Mouse (Mus musculus) midbrain, embryonic 11.5 days (tissue): ENCODE results near the gene Dmp1. TPM values are rescaled to one million over a fixed set of nuclear protein-coding genes. Genes with fewer than 3 reads are reported as not detected.

Experiments
- ATAC-seq: fragments of 200-750 bp; cut with Nextera tagmentation; 2 replicates; pipeline ENCODE4 v1.8.0; 2017; ENCODE audit warnings: moderate TSS enrichment, moderate library complexity; ENCODE audit not compliant: low FRiP score
- DNase-seq: peaks from one replicate; pipeline ENCODE4 v3.0.0; 2015; ENCODE audit warnings: low spot score; ENCODE audit errors: missing footprints
- H3K27ac ChIP-seq: fragments of 300-500 bp; sonication (generic); 2 replicates; pipeline ENCODE4 v1.5.1; 2014; ENCODE audit warnings: low read depth, low read length
- H3K27me3 ChIP-seq: fragments of 300-500 bp; sonication (generic); 2 replicates; pipeline ENCODE4 v1.6.1; 2014; ENCODE audit warnings: mild to moderate bottlenecking, low read length, moderate library complexity, mixed read lengths; ENCODE audit not compliant: control insufficient read depth, insufficient read depth
- H3K36me3 ChIP-seq: fragments of 300-500 bp; sonication (generic); 2 replicates; pipeline ENCODE4 v1.6.1; 2014; ENCODE audit warnings: mild to moderate bottlenecking, low read length, moderate library complexity, mixed read lengths; ENCODE audit not compliant: control insufficient read depth, insufficient read depth
- H3K4me1 ChIP-seq: fragments of 300-500 bp; sonication (generic); 2 replicates; pipeline ENCODE4 v1.6.1; 2014; ENCODE audit warnings: low read length; ENCODE audit not compliant: control insufficient read depth, insufficient read depth
- H3K4me2 ChIP-seq: fragments of 300-500 bp; sonication (generic); 2 replicates; pipeline ENCODE4 v1.6.1; 2014; ENCODE audit warnings: mild to moderate bottlenecking, moderate library complexity
- H3K4me3 ChIP-seq: fragments of 300-500 bp; sonication (generic); 2 replicates; pipeline ENCODE4 v1.5.1; 2014; ENCODE audit warnings: low read depth, low read length
- H3K9ac ChIP-seq: fragments of 300-500 bp; sonication (generic); 2 replicates; pipeline ENCODE4 v1.6.1; 2014; ENCODE audit warnings: low read length
- H3K9me3 ChIP-seq: fragments of 300-500 bp; sonication (generic); 2 replicates; pipeline ENCODE4 v1.6.1; 2016; ENCODE audit warnings: low read length; ENCODE audit not compliant: control insufficient read depth
- WGBS: fragments of 180-500 bp; shearing (Covaris S2); extraction: QIAGEN DNeasy Blood & Tissue Kit; methylation state at CpG from one replicate; pipeline ENCODE4 v1.1.7; 2014; 5-methylcytosine and 5-hydroxymethylcytosine counted together
- polyA plus RNA-seq: library from polyadenylated mRNA; unstranded; fragments of >200 nt; fragmentation: Nextera tagmentation; extraction: Ambion mirVana; gene quantifications from 2 replicates; pipeline ENCODE4 v1.2.1, GENCODE M21; 2014

The Dmp1 gene
- polyA plus RNA-seq, 1 experiment from 2014 or later = 0.93 TPM

- H3K9ac ChIP-seq = no peak overlapping the region
- no peaks in the 10 kb centered on the region for H3K27me3 ChIP-seq
- no peaks in the 10 kb centered on the region for H3K36me3 ChIP-seq
- WGBS = 87% methylated on average over 9 of the region's 9 CpGs
- no peak overlapping the region for H3K4me3 ChIP-seq
- no peaks in the 10 kb centered on the region for H3K4me1 ChIP-seq
- no peak overlapping the region for H3K4me2 ChIP-seq
- no peaks in the 10 kb centered on the region for H3K9me3 ChIP-seq
- ATAC-seq = no peak
- DNase-seq = no peak
- H3K27ac ChIP-seq = no peak overlapping the region
Measured at GRCm38 (mm10) chr5:104239674-104240378, 37.4 kb downstream of the Dmp1 start.

GRCm38 (mm10) chr5:104244261-104244660 is 41.8 kb downstream of the Dmp1 start:
- WGBS = 89% methylated on average over 2 of the region's 2 CpGs
- H3K4me2 ChIP-seq = no peak overlapping the region
- no peaks in the 10 kb centered on the region for H3K27me3 ChIP-seq
- H3K36me3 ChIP-seq = no peaks in the 10 kb centered on the region
- H3K9me3 ChIP-seq = no peaks in the 10 kb centered on the region
- no peak overlapping the region for H3K4me3 ChIP-seq
- H3K9ac ChIP-seq = no peak overlapping the region
- H3K27ac ChIP-seq = no peak overlapping the region
- DNase-seq = no peak
- ATAC-seq = no peak
- H3K4me1 ChIP-seq = no peaks in the 10 kb centered on the region

GRCm38 (mm10) chr5:104251811-104252210 is 49.4 kb downstream of the Dmp1 start:
- DNase-seq (no peak), ATAC-seq (no peak)
- H3K27ac ChIP-seq = no peak overlapping the region
- 91% methylated on average over 5 of the region's 5 CpGs for WGBS
- H3K27me3 ChIP-seq = no peaks in the 10 kb centered on the region
- no peaks in the 10 kb centered on the region for H3K36me3 ChIP-seq
- H3K9ac ChIP-seq = no peak overlapping the region
- H3K4me2 ChIP-seq = no peak overlapping the region
- H3K4me1 ChIP-seq = no peaks in the 10 kb centered on the region
- H3K9me3 ChIP-seq = no peaks in the 10 kb centered on the region
- no peak overlapping the region for H3K4me3 ChIP-seq

GRCm38 (mm10) chr5:104256585-104256984 is 54.2 kb downstream of the Dmp1 start:
- Histone ChIP-seq H3K4me3 (no peak overlapping the region), H3K9ac (no peak overlapping the region), H3K4me2 (no peak overlapping the region), H3K27ac (no peak overlapping the region), H3K9me3 (no peaks in the 10 kb centered on the region), H3K36me3 (no peaks in the 10 kb centered on the region), H3K4me1 (no peaks in the 10 kb centered on the region), H3K27me3 (no peaks in the 10 kb centered on the region)
- ATAC-seq (no peak), DNase-seq (no peak)
- WGBS = 76% methylated on average over 3 of the region's 3 CpGs

GRCm38 (mm10) chr5:104261908-104262461 is 59.6 kb downstream of the Dmp1 start:
- no peaks in the 10 kb centered on the region for H3K4me1 ChIP-seq
- H3K27ac ChIP-seq = no peak overlapping the region
- H3K27me3 ChIP-seq = no peaks in the 10 kb centered on the region
- DNase-seq (peak; percentile 64), ATAC-seq (no peak)
- no peak overlapping the region for H3K4me2 ChIP-seq
- 88% methylated on average over 4 of the region's 4 CpGs for WGBS
- no peak overlapping the region for H3K9ac ChIP-seq
- no peaks in the 10 kb centered on the region for H3K9me3 ChIP-seq
- H3K4me3 ChIP-seq = no peak overlapping the region
- no peaks in the 10 kb centered on the region for H3K36me3 ChIP-seq

- DNase-seq (peak; percentile 45), ATAC-seq (peak; percentile 40; the same call in 1 of the 2 replicates)
- H3K27me3 ChIP-seq = no peaks in the 10 kb centered on the region
- no peaks in the 10 kb centered on the region for H3K36me3 ChIP-seq
- H3K4me2 ChIP-seq = no peak overlapping the region
- no peaks in the 10 kb centered on the region for H3K4me1 ChIP-seq
- H3K9me3 ChIP-seq = no peaks in the 10 kb centered on the region
- H3K27ac ChIP-seq = no peak overlapping the region
- H3K9ac ChIP-seq = no peak overlapping the region
- H3K4me3 ChIP-seq = no peak overlapping the region
- WGBS = 89% methylated on average over 13 of the region's 13 CpGs
Measured at GRCm38 (mm10) chr5:104263014-104263776, 60.8 kb downstream of the Dmp1 start.

Other genes with a start within 250 kb of the Dmp1 start
- gene Hsd17b13, start 225.2 kb upstream of the Dmp1 start, polyA plus RNA-seq = not detected in 2 replicates
- 1.1 TPM in 2 replicates for gene Hsd17b11, start 180.7 kb upstream of the Dmp1 start, polyA plus RNA-seq
- 61.8 and 64.7 TPM in 2 replicates for gene Nudt9, start 156.3 kb upstream of the Dmp1 start, polyA plus RNA-seq
- gene Gm17660, start 125.0 kb upstream of the Dmp1 start, polyA plus RNA-seq = 0.29 TPM in 1 of 2 replicates, not detected in the other
- gene Sparcl1, start 88.9 kb upstream of the Dmp1 start, polyA plus RNA-seq = 49.8 and 58.3 TPM in 2 replicates
- gene Dspp, start 31.9 kb upstream of the Dmp1 start, polyA plus RNA-seq = not detected in 2 replicates
- not detected in 2 replicates for gene Ibsp, start 96.6 kb downstream of the Dmp1 start, polyA plus RNA-seq
- not detected in 2 replicates for gene Mepe, start 122.7 kb downstream of the Dmp1 start, polyA plus RNA-seq
- gene Spp1, start 232.5 kb downstream of the Dmp1 start, polyA plus RNA-seq = 6.8 and 8.2 TPM in 2 replicates